Mouse (Mus musculus) gastrocnemius, postnatal 36 days (tissue): ENCODE measurements at regions not wholly inside any gene's neighbourhood (a gene's known extent, or its start where the extent isn't known, plus 50 kb on each side); places are given as distances from the start of the nearest gene placed in this dataset.
"Not testable (repeated sequence)": the region's sequence is repeated elsewhere in the genome, so short reads cannot be mapped to it uniquely, and the experiment has no call there.

Source experiments
- DNase-seq, 2 experiments: peaks; one replicate each; pipeline ENCODE4 v3.0.0; 2022
- intact Hi-C: fragments of 180-260 bp; cut with DNase I; formaldehyde crosslinking; loops from one replicate; pipeline ENCODE4 v1.15.1; 2025

DNA sequence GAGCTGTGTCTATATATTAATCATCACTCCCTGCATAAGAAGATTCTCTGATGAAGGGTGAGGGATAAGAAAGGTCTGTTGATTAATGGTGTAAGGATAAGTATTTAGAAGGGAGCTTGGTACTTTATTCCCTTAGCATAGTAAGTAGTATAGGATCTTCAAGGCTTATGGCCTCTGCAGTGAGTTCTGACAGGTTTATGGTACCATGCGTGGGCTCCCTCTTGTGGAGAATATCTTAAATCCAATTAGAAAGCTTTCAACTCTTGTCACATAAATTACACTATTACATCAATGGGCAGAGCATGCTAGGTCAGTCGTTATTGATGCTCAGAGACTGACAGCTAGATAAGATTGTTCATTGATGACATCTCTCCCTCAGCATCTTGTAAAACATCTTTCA is 112.7 kb upstream of the Grin3a start:
- intact Hi-C loops = loop anchor here (5.0 kb wide), 1 partner anchor 271 kb away; no protein-coding TSS in a partner anchor
- DNase-seq = no peak

DNA sequence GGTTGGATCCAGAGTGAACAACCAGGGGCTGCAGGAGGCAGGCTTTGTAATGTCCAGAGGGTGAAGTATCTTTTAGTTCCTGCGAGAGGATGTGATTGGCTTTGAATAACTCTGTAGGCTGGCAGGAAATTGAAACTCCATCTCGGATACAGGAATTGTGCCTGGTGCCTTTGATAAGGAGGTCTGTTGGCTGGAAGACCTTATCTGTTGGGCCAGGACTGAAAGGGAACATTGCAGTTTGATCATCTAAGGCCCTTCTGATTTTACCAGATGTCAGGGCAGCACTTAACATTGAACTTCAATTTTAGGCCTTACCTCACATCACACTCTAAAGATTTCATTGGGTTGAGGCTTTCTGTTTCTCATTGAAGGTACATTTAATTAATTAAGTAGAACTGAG is 111.3 kb upstream of the Grin3a start:
- DNase-seq = no peak
- intact Hi-C loops = loop anchor here (5.0 kb wide), 1 partner anchor 270 kb away; no protein-coding TSS in a partner anchor

DNA sequence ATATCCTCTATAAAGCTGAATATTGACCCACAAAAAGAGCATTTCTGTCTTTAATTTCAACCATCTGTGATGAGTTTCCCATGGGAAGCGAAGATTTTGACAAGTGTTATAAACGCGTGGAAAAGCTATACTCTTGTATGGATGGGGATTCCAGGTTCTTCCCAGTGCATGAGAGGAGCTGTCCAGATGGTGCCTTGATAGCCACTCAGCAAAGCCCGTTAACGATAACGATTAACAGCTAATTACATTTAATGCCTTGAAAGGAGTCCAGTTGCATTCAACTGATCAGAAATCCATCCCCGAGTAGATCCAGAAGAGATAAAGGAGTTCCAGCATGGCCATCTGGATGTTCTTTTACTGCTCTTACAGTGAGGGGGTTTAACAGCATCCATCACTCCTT is 100.8 kb upstream of the Grin3a start:
- DNase-seq = no peak
- intact Hi-C loops = no loop called here

DNA sequence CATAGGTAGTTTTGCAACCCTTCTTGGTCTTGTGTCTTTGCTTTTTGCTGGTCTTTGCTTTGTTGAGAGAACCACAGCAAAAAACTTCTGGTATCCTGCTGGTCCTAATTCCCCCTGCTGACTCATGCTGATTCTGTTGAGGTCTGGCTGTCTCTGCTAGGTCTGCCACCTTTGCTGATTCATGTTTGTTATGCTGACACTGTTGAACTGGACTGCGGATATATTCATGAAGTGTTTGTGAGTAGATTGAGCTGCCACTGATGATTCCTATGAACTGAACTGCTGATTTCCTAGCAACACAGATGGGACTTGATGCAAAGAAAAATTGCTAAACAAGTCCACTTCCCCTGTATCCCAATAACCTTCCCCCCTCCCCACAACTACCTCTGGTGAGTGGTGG is 91.9 kb upstream of the Grin3a start:
- DNase-seq = no peak
- intact Hi-C loops = no loop called here

DNA sequence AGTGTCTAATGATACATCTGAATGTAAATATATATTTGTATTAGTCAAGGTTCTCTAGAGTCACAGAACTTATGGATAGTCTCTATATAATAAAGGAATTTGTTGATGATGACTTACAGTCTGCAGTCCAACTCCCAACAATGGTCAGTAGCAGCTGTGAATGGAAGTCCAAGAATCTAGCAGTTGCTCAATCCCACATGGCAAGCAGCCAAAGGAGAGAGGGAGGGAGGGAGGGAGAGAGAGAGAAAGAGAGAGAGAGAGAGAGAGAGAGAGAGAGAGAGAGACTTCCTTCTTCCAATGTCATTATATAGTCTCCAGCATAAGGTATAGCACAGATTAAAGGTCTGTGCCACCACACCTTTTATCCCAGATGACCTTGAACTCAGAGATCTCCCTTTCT is 84.1 kb upstream of the Grin3a start:
- intact Hi-C loops, DNase-seq: not testable (repeated sequence)

DNA sequence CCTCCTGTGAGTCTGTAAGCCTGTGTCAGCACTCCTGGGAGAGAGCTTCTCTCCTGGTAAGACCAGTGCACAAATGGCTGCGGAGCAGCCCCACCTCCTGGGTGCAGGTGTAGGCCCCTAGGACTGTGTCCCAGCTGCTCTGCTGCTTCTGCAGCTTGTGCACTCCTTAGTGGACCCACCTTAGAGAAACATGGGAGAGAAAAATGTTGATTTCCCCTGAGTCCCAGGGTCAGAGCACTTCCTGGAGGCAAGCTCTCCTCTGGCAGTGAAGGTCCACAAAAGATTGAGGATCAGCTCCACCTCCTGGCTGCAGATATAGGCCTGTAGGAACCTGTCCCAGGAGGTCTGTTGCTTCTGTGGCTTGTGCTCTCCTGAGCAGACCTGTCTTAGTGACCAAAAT is 81.5 kb upstream of the Grin3a start:
- intact Hi-C loops = no loop called here
- no peak for DNase-seq

DNA sequence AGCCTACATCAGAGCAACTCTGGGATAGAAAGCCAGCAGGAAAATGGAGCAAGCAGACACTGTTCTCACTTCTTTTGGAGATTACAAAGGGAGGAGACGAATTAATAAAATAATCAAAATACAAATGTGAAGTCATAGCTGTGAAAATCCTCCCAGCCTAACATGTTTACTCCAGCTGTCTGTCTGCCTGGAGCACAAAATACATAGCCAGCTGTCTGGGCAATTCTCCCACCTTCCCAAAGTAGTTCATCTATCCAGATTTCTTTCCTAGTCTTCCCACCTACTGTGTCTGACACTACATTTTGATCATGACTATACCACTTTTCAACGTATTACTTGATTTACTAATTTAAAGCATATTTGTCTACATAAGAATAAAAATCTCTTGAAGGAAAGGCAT is 68.7 kb upstream of the Grin3a start:
- no peak for DNase-seq
- intact Hi-C loops = no loop called here

DNA sequence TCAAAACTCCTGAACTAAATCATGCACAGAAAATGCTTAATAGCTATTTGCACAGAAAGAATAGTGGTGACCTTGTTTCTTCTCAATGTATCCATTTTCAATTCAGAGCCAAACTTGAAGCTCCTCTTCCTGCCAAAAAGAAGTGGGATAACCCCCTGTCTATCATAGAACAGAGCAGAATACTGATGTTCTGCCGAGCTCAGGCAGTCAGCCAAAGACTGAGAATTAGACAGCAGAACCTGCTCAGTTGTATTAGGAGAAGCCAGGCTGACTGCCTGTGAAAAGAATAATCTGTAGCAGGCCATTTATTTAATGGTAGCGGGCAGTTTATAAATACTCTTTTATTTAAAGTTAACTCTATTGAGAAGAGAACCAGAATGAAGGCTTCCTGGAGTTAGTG is 68.1 kb upstream of the Grin3a start:
- DNase-seq = peak in 1 of 2 experiments; percentile 18
- intact Hi-C loops = no loop called here
